Mouse (Mus musculus) midbrain, embryonic 16.5 days (tissue): ENCODE measurements at regions not wholly inside any gene's neighbourhood (a gene's known extent, or its start where the extent isn't known, plus 50 kb on each side); places are given as distances from the start of the nearest gene placed in this dataset.

Source experiments
- ATAC-seq: fragments of 200-750 bp; cut with Nextera tagmentation; 2 replicates; pipeline ENCODE4 v1.8.0; 2017; ENCODE audit warnings: moderate TSS enrichment
- H3K27ac ChIP-seq: fragments of 300-500 bp; sonication (generic); 2 replicates; pipeline ENCODE4 v1.5.1; 2014; ENCODE audit warnings: mild to moderate bottlenecking, low read length, mixed read lengths
- H3K27me3 ChIP-seq: fragments of 300-500 bp; sonication (generic); 2 replicates; pipeline ENCODE4 v1.6.1; 2014; ENCODE audit warnings: low read depth, low read length, mixed read lengths; ENCODE audit not compliant: control insufficient read depth, insufficient read depth
- H3K36me3 ChIP-seq: fragments of 300-500 bp; sonication (generic); 2 replicates; pipeline ENCODE4 v1.6.1; 2014; ENCODE audit warnings: mild to moderate bottlenecking, low read length, moderate library complexity, mixed read lengths; ENCODE audit not compliant: control insufficient read depth, insufficient read depth
- H3K4me1 ChIP-seq: fragments of 300-500 bp; sonication (generic); 2 replicates; pipeline ENCODE4 v1.6.1; 2014; ENCODE audit warnings: mild to moderate bottlenecking, low read length, mixed read lengths; ENCODE audit not compliant: control insufficient read depth, insufficient read depth
- H3K4me2 ChIP-seq: fragments of 300-500 bp; sonication (generic); 2 replicates; pipeline ENCODE4 v1.6.1; 2014; ENCODE audit warnings: mild to moderate bottlenecking, low read length, mixed read lengths
- H3K4me3 ChIP-seq: fragments of 300-500 bp; sonication (generic); 2 replicates; pipeline ENCODE4 v1.5.1; 2014; ENCODE audit warnings: low read depth, mild to moderate bottlenecking, low read length, moderate library complexity, mixed read lengths
- H3K9ac ChIP-seq: fragments of 300-500 bp; sonication (generic); 2 replicates; pipeline ENCODE4 v1.6.1; 2014; ENCODE audit warnings: low read depth, low read length, mixed read lengths
- H3K9me3 ChIP-seq: fragments of 300-500 bp; sonication (generic); replicated peaks from 2 replicates; pipeline ENCODE4 v1.6.1; 2014; ENCODE audit warnings: mild to moderate bottlenecking, low read length, mixed read lengths; ENCODE audit not compliant: control insufficient read depth, poor library complexity, severe bottlenecking
- WGBS: fragments of 180-500 bp; shearing (Covaris S2); extraction: QIAGEN DNeasy Blood & Tissue Kit; methylation state at CpG from one replicate; pipeline ENCODE4 v1.1.7; 2014; 5-methylcytosine and 5-hydroxymethylcytosine counted together

GRCm38 (mm10) chr7:95082248-95082647, 1088.8 kb upstream of the Tenm4 start:
- H3K9ac ChIP-seq: no peak overlapping the region
- H3K27me3 ChIP-seq: no peaks in the 10 kb centered on the region
- no peak for ATAC-seq

GRCm38 (mm10) chr7:95084328-95084727, 1086.7 kb upstream of the Tenm4 start:
- Histone ChIP-seq H3K36me3 (no peaks in the 10 kb centered on the region), H3K27ac (no peak overlapping the region), H3K9ac (no peak overlapping the region), H3K27me3 (no peaks in the 10 kb centered on the region), H3K4me1 (no peaks in the 10 kb centered on the region), H3K9me3 (no peaks in the 10 kb centered on the region), H3K4me2 (no peak overlapping the region), H3K4me3 (no peak overlapping the region)
- 79% methylated on average over 2 of the region's 2 CpGs for WGBS
- no peak for ATAC-seq

More at GRCm38 (mm10) chr7:95082248-95082647, 1088.8 kb upstream of the Tenm4 start:
- H3K4me1 ChIP-seq: no peaks in the 10 kb centered on the region
- no peak overlapping the region for H3K4me2 ChIP-seq
- no peaks in the 10 kb centered on the region for H3K9me3 ChIP-seq
- H3K27ac ChIP-seq: no peak overlapping the region
- no peaks in the 10 kb centered on the region for H3K36me3 ChIP-seq
- H3K4me3 ChIP-seq: no peak overlapping the region

- Histone ChIP-seq H3K27ac (no peak overlapping the region), H3K9me3 (no peaks in the 10 kb centered on the region), H3K27me3 (no peaks in the 10 kb centered on the region), H3K4me1 (no peaks in the 10 kb centered on the region), H3K4me3 (no peak overlapping the region), H3K4me2 (no peak overlapping the region), H3K9ac (no peak overlapping the region), H3K36me3 (no peaks in the 10 kb centered on the region)
- no peak for ATAC-seq
Observed at GRCm38 (mm10) chr7:95091360-95091759, 1079.7 kb upstream of the Tenm4 start.

- no peaks in the 10 kb centered on the region for H3K9me3 ChIP-seq
- no peak overlapping the region for H3K4me3 ChIP-seq
- H3K27ac ChIP-seq: no peak overlapping the region
- no peak overlapping the region for H3K4me2 ChIP-seq
- H3K36me3 ChIP-seq: no peaks in the 10 kb centered on the region
- WGBS: 52% methylated on average over 4 of the region's 4 CpGs
- H3K4me1 ChIP-seq: peaks cover 2% of the 10 kb centered on the region; the same call in 1 of the 2 replicates
- H3K9ac ChIP-seq: no peak overlapping the region
- no peaks in the 10 kb centered on the region for H3K27me3 ChIP-seq
- ATAC-seq: no peak
Observed at GRCm38 (mm10) chr7:95129020-95129419, 1042.0 kb upstream of the Tenm4 start.

GRCm38 (mm10) chr7:95133038-95133437, 1038.0 kb upstream of the Tenm4 start:
- no peaks in the 10 kb centered on the region for H3K36me3 ChIP-seq
- 72% methylated on average over 1 of the region's 1 CpGs for WGBS
- no peak overlapping the region for H3K9ac ChIP-seq
- H3K4me1 ChIP-seq: peaks cover 7% of the 10 kb centered on the region; the same call in 1 of the 2 replicates
- no peaks in the 10 kb centered on the region for H3K27me3 ChIP-seq
- ATAC-seq: no peak
- no peaks in the 10 kb centered on the region for H3K9me3 ChIP-seq
- no peak overlapping the region for H3K4me2 ChIP-seq
- no peak overlapping the region for H3K27ac ChIP-seq
- no peak overlapping the region for H3K4me3 ChIP-seq

GRCm38 (mm10) chr7:95134062-95134625, 1036.9 kb upstream of the Tenm4 start:
- no peak overlapping the region for H3K27ac ChIP-seq
- 14% methylated on average over 5 of the region's 5 CpGs for WGBS

GRCm38 (mm10) chr7:95141778-95142177, 1029.3 kb upstream of the Tenm4 start:
- Histone ChIP-seq H3K9ac (no peak overlapping the region), H3K4me2 (no peak overlapping the region), H3K36me3 (no peaks in the 10 kb centered on the region), H3K4me1 (0 out of 2 replicates have a peak, but pooled peaks cover 2% of the 10 kb centered on the region), H3K4me3 (no peak overlapping the region), H3K27ac (no peak overlapping the region), H3K27me3 (no peaks in the 10 kb centered on the region), H3K9me3 (no peaks in the 10 kb centered on the region)
- WGBS: 79% methylated on average over 1 of the region's 1 CpGs
- ATAC-seq: no peak

More at GRCm38 (mm10) chr7:95134062-95134625, 1036.9 kb upstream of the Tenm4 start:
- no peaks in the 10 kb centered on the region for H3K9me3 ChIP-seq
- H3K36me3 ChIP-seq: no peaks in the 10 kb centered on the region
- no peak overlapping the region for H3K4me3 ChIP-seq
- peaks cover 7% of the 10 kb centered on the region; the same call in 1 of the 2 replicates for H3K4me1 ChIP-seq
- no peaks in the 10 kb centered on the region for H3K27me3 ChIP-seq
- peak; percentile 25; the same call in 1 of the 2 replicates for ATAC-seq
- H3K4me2 ChIP-seq: no peak overlapping the region
- H3K9ac ChIP-seq: no peak overlapping the region

- 0 out of 2 replicates have a peak, but pooled peaks have one; percentile 36 for ATAC-seq
- H3K4me3 ChIP-seq: no peak overlapping the region
- no peak overlapping the region for H3K27ac ChIP-seq
- 0 out of 2 replicates have a peak, but pooled peaks cover 2% of the 10 kb centered on the region for H3K4me1 ChIP-seq
- H3K9ac ChIP-seq: no peak overlapping the region
- no peak overlapping the region for H3K4me2 ChIP-seq
- H3K36me3 ChIP-seq: no peaks in the 10 kb centered on the region
- no peaks in the 10 kb centered on the region for H3K9me3 ChIP-seq
- no peaks in the 10 kb centered on the region for H3K27me3 ChIP-seq
- WGBS: 59% methylated on average over 2 of the region's 2 CpGs
Observed at GRCm38 (mm10) chr7:95143037-95143436, 1028.0 kb upstream of the Tenm4 start.
